ENCODE assay signal across 7 mouse cellular contexts in the genomic region with DNA sequence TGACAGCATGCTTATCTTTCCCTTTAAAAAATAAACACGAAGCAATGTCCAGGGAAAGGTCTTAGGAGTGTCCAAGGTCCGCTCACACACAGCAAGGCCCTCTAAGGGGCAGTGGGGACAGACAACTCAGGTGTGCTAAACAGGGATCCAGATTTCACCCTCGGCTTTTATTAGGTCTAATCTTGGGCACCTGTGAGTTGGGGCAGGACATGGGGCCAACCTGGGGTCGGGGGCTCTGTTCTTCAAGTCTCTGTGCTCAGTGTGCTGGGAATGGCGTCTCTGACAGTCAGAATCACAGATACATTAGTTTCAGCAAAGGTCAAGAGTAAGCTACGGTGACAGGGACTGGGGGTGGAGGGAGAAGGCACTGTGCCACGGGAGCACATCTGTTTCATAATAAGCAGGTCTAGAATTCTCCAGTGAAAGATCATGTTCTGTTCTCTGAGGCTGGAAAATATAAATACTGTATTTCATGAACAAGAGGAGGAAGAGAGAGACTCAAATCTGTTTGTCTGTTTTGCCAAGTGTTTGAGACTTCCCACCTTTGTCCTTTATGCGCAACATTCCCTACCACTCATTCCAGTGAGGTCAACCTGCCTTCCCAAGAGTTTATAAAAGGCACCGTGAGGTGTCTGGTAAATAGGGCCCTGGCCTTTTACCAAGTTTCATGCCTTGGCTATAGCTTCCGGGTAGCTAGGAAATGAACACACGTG. TPM values are rescaled to one million over a fixed set of nuclear protein-coding genes. Genes with fewer than 3 reads are reported as not detected.
DNase-seq lines count a peak whose midpoint lies in the region; ATAC-seq and TF ChIP-seq lines count a peak whose summit lies in the region.

No protein-coding gene starts in this region.

- no peak for TF ChIP-seq POLR2A in kidney, adult 2 months (IDR thresholded peaks at IDR 0.05; ENCODE audit: low read depth, low read length)

- WGBS in forebrain, postnatal 0 days: 73% methylated on average over 11 of the region's 11 CpGs
- WGBS in kidney, adult 2 months: 55% methylated on average over 11 of the region's 11 CpGs

- peaks cover 9% of the 10 kb centered on the region; the same call in 1 of the 2 replicates for H3K36me3 ChIP-seq in forebrain, postnatal 0 days (ENCODE audit: insufficient read depth)
- no peaks in the 10 kb centered on the region for H3K36me3 ChIP-seq in kidney, adult 2 months (ENCODE audit: control insufficient read depth, insufficient read depth, low read length)

- H3K27ac ChIP-seq in layer of hippocampus, adult 2 months: peak overlapping the region; percentile 69
- H3K27ac ChIP-seq in forebrain, postnatal 0 days (ENCODE audit: low read depth, low read length): peak overlapping the region; percentile 54; the same call in 1 of the 2 replicates
- H3K27ac ChIP-seq in kidney, adult 2 months (ENCODE audit: insufficient read depth, low read depth, low read length): no peak overlapping the region

- H3K4me2 ChIP-seq in forebrain, postnatal 0 days (ENCODE audit: low read depth): no peak overlapping the region

- H3K27me3 ChIP-seq in forebrain, postnatal 0 days (ENCODE audit: insufficient read depth, low read length): no peaks in the 10 kb centered on the region
- no peaks in the 10 kb centered on the region for H3K27me3 ChIP-seq in kidney, adult 2 months (replicated peaks; ENCODE audit: control insufficient read depth, insufficient read depth, low read length)

- H3K4me1 ChIP-seq in forebrain, postnatal 0 days (ENCODE audit: insufficient read depth): 0 out of 2 replicates have a peak, but pooled peaks cover 17% of the 10 kb centered on the region
- H3K4me1 ChIP-seq in kidney, adult 2 months (ENCODE audit: control insufficient read depth, insufficient read depth, low read length): peaks cover 25% of the 10 kb centered on the region

- no peaks in the 10 kb centered on the region for H3K9me3 ChIP-seq in forebrain, postnatal 0 days (ENCODE audit: low read length)

- no peak for DNase-seq in layer of hippocampus, adult 2 months (ENCODE audit: low spot score in 2 of 2)
- DNase-seq in layer of hippocampus, postnatal 36 days: no peak
- no peak for DNase-seq in forebrain, postnatal 0 days
- DNase-seq in kidney, adult 2 months: peak; percentile 55
- peak; percentile 29 for DNase-seq in skeletal muscle tissue, adult 2 months (ENCODE audit: low read depth, low spot score)
- no peak for DNase-seq in left cerebral cortex, adult 9 months (ENCODE audit: low spot score in 2 of 2)
- no peak for DNase-seq in thymus, postnatal 14 days

- ATAC-seq in forebrain, postnatal 0 days: no peak

- no peak overlapping the region for H3K9ac ChIP-seq in forebrain, postnatal 0 days

- no peak for TF ChIP-seq CTCF in layer of hippocampus, adult 2 months (conservative IDR thresholded peaks at IDR 0.05)
- no peak for TF ChIP-seq CTCF in forebrain, postnatal 0 days (IDR thresholded peaks at IDR 0.05; ENCODE audit: low read depth)
- TF ChIP-seq CTCF in kidney, adult 2 months (conservative IDR thresholded peaks at IDR 0.05; ENCODE audit: insufficient read depth, insufficient read length, low read depth, low read length): no peak

- H3K4me3 ChIP-seq in layer of hippocampus, adult 2 months: no peak overlapping the region
- no peak overlapping the region for H3K4me3 ChIP-seq in forebrain, postnatal 0 days (ENCODE audit: low read depth, low read length)
- no peak overlapping the region for H3K4me3 ChIP-seq in kidney, adult 2 months (ENCODE audit: insufficient read depth, low read depth, low read length)

RNA-seq across cellular contexts. Expression of a gene that starts 55.1 kb away (rescaled TPM):
- 1 to 10 TPM in 1 of 2 experiments, under 1 TPM in 1; 0.93 to 1.3 TPM for total RNA-seq in layer of hippocampus, adult 2 months (2021)
- under 1 TPM; 0.70 to 0.94 TPM for total RNA-seq in layer of hippocampus, postnatal 36 days (2021)
- 1.6 and 4.7 TPM in 2 replicates for total RNA-seq in forebrain, postnatal 0 days (2014; rRNA removed)
- 0.21 and 0.35 TPM in 2 replicates for polyA plus RNA-seq in forebrain, postnatal 0 days (2015; fragmentation: Nextera tagmentation; extraction: Ambion mirVana)
- polyA plus RNA-seq in kidney, adult 2 months (2012; rRNA removed): 9.7 and 13.8 TPM in 2 replicates

Comparison
In these comparisons a context has a peak if more than half of its experiments do, and no peak if none do; other contexts are left out.
1. DNase-seq: peak in kidney, adult 2 months (single experiment) and skeletal muscle tissue, adult 2 months (single experiment); none in layer of hippocampus, adult 2 months (0 of 2), layer of hippocampus, postnatal 36 days (0 of 2), forebrain, postnatal 0 days (single experiment), left cerebral cortex, adult 9 months (0 of 2) and thymus, postnatal 14 days (single experiment).